Mouse (Mus musculus): ENCODE measurements at regions not wholly inside any gene's neighbourhood (a gene's known extent, or its start where the extent isn't known, plus 50 kb on each side); places are given as distances from the start of the nearest gene placed in this dataset.

GRCm38 (mm10) chr4:87401316-87402172 lies 171.3 kb upstream of the Slc24a2 start:
- Histone ChIP-seq H3K27ac (ENCODE audit: control insufficient read depth, insufficient read depth, low read depth, low read length) (no peak overlapping the region), H3K27me3 (ENCODE audit: control insufficient read depth, insufficient read depth, low read length) (no peaks in the 10 kb centered on the region), H3K36me3 (ENCODE audit: control insufficient read depth, insufficient read depth, low read length) (no peaks in the 10 kb centered on the region), H3K4me1 (ENCODE audit: control insufficient read depth, insufficient read depth, low read length) (peaks cover 2% of the 10 kb centered on the region; the same call in 1 of the 2 replicates), H3K4me3 (ENCODE audit: control insufficient read depth, low read depth, low read length) (no peak overlapping the region)
- TF ChIP-seq POLR2A (IDR thresholded peaks at IDR 0.05; ENCODE audit: control insufficient read depth, low read depth, low read length) (no peak), CTCF (IDR thresholded peaks at IDR 0.05; ENCODE audit: control insufficient read depth, insufficient read depth, insufficient replicate concordance, low read depth, low read length) (no peak)

DNA sequence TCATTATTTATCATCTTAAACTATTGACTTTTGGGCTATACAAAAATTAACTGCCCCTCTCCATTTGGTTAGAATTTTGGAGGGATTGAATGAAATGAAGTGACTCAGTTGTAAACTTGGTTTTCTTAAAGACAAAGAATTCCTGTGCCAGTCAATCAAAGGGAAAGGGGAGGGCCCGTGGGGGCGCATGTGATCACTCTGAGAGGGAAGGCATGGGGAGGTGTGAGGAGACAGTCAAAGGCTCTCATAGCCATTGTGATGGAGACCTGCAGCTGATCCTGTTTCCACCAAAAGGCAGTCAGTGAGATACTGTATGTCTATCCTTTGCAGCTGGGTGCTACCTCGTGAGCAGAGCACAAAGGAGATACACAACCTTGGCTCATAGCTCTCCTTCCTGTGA lies 156.6 kb upstream of the Slc24a2 start:
- no peaks in the 10 kb centered on the region for H3K4me1 ChIP-seq (ENCODE audit: control insufficient read depth, insufficient read depth, low read length)
- no peak overlapping the region for H3K27ac ChIP-seq (ENCODE audit: control insufficient read depth, insufficient read depth, low read depth, low read length)
- H3K4me3 ChIP-seq (ENCODE audit: control insufficient read depth, low read depth, low read length) = no peak overlapping the region
- no peaks in the 10 kb centered on the region for H3K36me3 ChIP-seq (ENCODE audit: control insufficient read depth, insufficient read depth, low read length)
- H3K27me3 ChIP-seq (ENCODE audit: control insufficient read depth, insufficient read depth, low read length) = no peaks in the 10 kb centered on the region
- TF ChIP-seq POLR2A (IDR thresholded peaks at IDR 0.05; ENCODE audit: control insufficient read depth, low read depth, low read length) (no peak), CTCF (IDR thresholded peaks at IDR 0.05; ENCODE audit: control insufficient read depth, insufficient read depth, insufficient replicate concordance, low read depth, low read length) (no peak)

DNA sequence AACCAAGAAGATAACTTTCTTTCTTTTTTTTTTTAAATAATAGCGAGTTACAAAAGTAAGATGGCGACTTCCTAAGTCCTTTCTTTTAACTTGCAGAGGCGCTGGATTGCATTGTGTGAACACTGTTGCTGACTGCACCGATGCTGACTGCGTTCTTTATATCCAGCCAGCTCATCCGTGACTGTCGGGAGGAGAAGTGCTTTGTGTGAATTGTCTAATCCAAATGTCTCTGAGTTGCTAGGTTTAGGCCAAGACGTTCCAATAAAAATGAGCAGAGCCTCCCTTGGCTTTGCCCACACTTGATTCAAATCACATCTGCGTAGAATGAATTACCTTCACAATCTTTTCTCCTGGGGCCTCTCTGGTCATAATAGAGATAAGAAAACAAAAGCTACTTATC lies 156.0 kb upstream of the Slc24a2 start:
- no peaks in the 10 kb centered on the region for H3K27me3 ChIP-seq (ENCODE audit: control insufficient read depth, insufficient read depth, low read length)
- TF ChIP-seq CTCF (IDR thresholded peaks at IDR 0.05; ENCODE audit: control insufficient read depth, insufficient read depth, insufficient replicate concordance, low read depth, low read length) (no peak), POLR2A (IDR thresholded peaks at IDR 0.05; ENCODE audit: control insufficient read depth, low read depth, low read length) (no peak)
- no peak overlapping the region for H3K27ac ChIP-seq (ENCODE audit: control insufficient read depth, insufficient read depth, low read depth, low read length)
- H3K36me3 ChIP-seq (ENCODE audit: control insufficient read depth, insufficient read depth, low read length) = no peaks in the 10 kb centered on the region
- no peaks in the 10 kb centered on the region for H3K4me1 ChIP-seq (ENCODE audit: control insufficient read depth, insufficient read depth, low read length)
- H3K4me3 ChIP-seq (ENCODE audit: control insufficient read depth, low read depth, low read length) = no peak overlapping the region

DNA sequence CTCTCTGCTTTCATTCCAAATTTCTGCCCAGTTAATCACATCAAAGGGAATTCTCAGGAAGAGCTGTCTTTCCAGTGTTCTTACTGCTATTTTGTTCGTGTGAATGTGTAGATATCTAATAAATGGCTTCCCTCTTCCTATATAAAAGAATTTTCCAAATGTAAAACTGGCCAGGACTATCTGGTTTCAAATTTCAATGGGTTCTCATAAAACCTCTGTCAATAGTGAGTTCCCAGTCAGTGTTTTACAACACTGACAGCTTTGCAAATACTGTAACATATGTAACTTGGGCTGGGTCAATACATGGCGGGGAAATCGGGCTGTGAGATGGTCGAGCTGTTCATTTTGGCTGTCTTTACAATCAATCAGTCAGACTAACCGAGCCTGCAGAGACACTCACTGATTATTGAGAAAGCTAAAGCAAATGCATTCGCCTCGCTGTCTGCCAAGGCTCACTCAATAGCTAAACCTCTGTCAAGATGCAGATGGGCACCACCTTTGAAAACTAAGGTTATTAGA lies 155.0 kb upstream of the Slc24a2 start:
- no peak overlapping the region for H3K27ac ChIP-seq (ENCODE audit: control insufficient read depth, insufficient read depth, low read depth, low read length)
- H3K36me3 ChIP-seq (ENCODE audit: control insufficient read depth, insufficient read depth, low read length) = no peaks in the 10 kb centered on the region
- H3K4me1 ChIP-seq (ENCODE audit: control insufficient read depth, insufficient read depth, low read length) = no peaks in the 10 kb centered on the region
- H3K4me3 ChIP-seq (ENCODE audit: control insufficient read depth, low read depth, low read length) = no peak overlapping the region
- no peaks in the 10 kb centered on the region for H3K27me3 ChIP-seq (ENCODE audit: control insufficient read depth, insufficient read depth, low read length)
- TF ChIP-seq CTCF (IDR thresholded peaks at IDR 0.05; ENCODE audit: control insufficient read depth, insufficient read depth, insufficient replicate concordance, low read depth, low read length) (no peak), POLR2A (IDR thresholded peaks at IDR 0.05; ENCODE audit: control insufficient read depth, low read depth, low read length) (no peak)

GRCm38 (mm10) chr4:87384469-87385044 lies 154.3 kb upstream of the Slc24a2 start:
- no peak overlapping the region for H3K27ac ChIP-seq (ENCODE audit: control insufficient read depth, insufficient read depth, low read depth, low read length)
- H3K36me3 ChIP-seq (ENCODE audit: control insufficient read depth, insufficient read depth, low read length) = no peaks in the 10 kb centered on the region
- no peaks in the 10 kb centered on the region for H3K27me3 ChIP-seq (ENCODE audit: control insufficient read depth, insufficient read depth, low read length)
- H3K4me3 ChIP-seq (ENCODE audit: control insufficient read depth, low read depth, low read length) = no peak overlapping the region
- TF ChIP-seq POLR2A (IDR thresholded peaks at IDR 0.05; ENCODE audit: control insufficient read depth, low read depth, low read length) (no peak), CTCF (IDR thresholded peaks at IDR 0.05; ENCODE audit: control insufficient read depth, insufficient read depth, insufficient replicate concordance, low read depth, low read length) (no peak)
- no peaks in the 10 kb centered on the region for H3K4me1 ChIP-seq (ENCODE audit: control insufficient read depth, insufficient read depth, low read length)

GRCm38 (mm10) chr4:87380716-87381115 lies 150.4 kb upstream of the Slc24a2 start:
- H3K27ac ChIP-seq (ENCODE audit: control insufficient read depth, insufficient read depth, low read depth, low read length) = no peak overlapping the region
- TF ChIP-seq CTCF (IDR thresholded peaks at IDR 0.05; ENCODE audit: control insufficient read depth, insufficient read depth, insufficient replicate concordance, low read depth, low read length) (no peak), POLR2A (IDR thresholded peaks at IDR 0.05; ENCODE audit: control insufficient read depth, low read depth, low read length) (no peak)
- H3K27me3 ChIP-seq (ENCODE audit: control insufficient read depth, insufficient read depth, low read length) = no peaks in the 10 kb centered on the region
- H3K36me3 ChIP-seq (ENCODE audit: control insufficient read depth, insufficient read depth, low read length) = no peaks in the 10 kb centered on the region
- H3K4me1 ChIP-seq (ENCODE audit: control insufficient read depth, insufficient read depth, low read length) = no peaks in the 10 kb centered on the region
- no peak overlapping the region for H3K4me3 ChIP-seq (ENCODE audit: control insufficient read depth, low read depth, low read length)

- no peaks in the 10 kb centered on the region for H3K36me3 ChIP-seq (ENCODE audit: control insufficient read depth, insufficient read depth, low read length)
- TF ChIP-seq POLR2A (IDR thresholded peaks at IDR 0.05; ENCODE audit: control insufficient read depth, low read depth, low read length) (no peak), CTCF (IDR thresholded peaks at IDR 0.05; ENCODE audit: control insufficient read depth, insufficient read depth, insufficient replicate concordance, low read depth, low read length) (no peak)
Observed at GRCm38 (mm10) chr4:87379516-87380173, 149.4 kb upstream of the Slc24a2 start.

More at GRCm38 (mm10) chr4:87379516-87380173, 149.4 kb upstream of the Slc24a2 start:
- Histone ChIP-seq H3K27ac (ENCODE audit: control insufficient read depth, insufficient read depth, low read depth, low read length) (no peak overlapping the region), H3K27me3 (ENCODE audit: control insufficient read depth, insufficient read depth, low read length) (no peaks in the 10 kb centered on the region), H3K4me3 (ENCODE audit: control insufficient read depth, low read depth, low read length) (no peak overlapping the region), H3K4me1 (ENCODE audit: control insufficient read depth, insufficient read depth, low read length) (no peaks in the 10 kb centered on the region)

All from testis, adult 2 months (tissue).